Mouse (Mus musculus) cerebellum, postnatal 14 days (tissue): ENCODE data around the gene Csf3.

Experiments used
- DNase-seq, 2 experiments: peaks; one replicate each; pipeline ENCODE4 v3.0.0; 2021; ENCODE audit warnings: mixed read lengths in 2 of 2

Csf3 gene

GRCm38 (mm10) chr11:98697225-98697624 lies 3.8 kb upstream of the Csf3 start:
- DNase-seq = no peak

GRCm38 (mm10) chr11:98698849-98699640 lies 2.0 kb upstream of the Csf3 start:
- peak in 1 of 2 experiments; percentile 48 for DNase-seq

DNA sequence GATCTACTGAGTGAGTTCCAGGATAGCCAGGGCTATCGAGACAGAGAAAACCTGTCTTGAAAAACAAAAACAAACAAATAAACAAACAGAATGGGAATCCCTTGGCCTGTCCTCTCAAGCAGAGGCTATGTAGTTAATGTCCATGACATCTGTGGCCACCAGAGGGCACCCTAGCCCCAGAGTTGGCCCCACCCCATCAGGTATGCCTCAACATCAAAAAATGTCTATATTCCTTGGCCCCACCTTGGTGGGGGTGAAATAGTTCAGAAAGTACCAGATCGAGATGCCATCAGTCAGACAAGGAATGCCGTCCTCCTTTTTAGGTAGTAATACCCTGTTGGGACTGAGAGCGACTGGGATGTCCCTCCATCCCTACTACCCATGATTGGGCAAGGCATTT lies 1.2 kb upstream of the Csf3 start:
- peak; percentile 91 to 92 for DNase-seq

DNA sequence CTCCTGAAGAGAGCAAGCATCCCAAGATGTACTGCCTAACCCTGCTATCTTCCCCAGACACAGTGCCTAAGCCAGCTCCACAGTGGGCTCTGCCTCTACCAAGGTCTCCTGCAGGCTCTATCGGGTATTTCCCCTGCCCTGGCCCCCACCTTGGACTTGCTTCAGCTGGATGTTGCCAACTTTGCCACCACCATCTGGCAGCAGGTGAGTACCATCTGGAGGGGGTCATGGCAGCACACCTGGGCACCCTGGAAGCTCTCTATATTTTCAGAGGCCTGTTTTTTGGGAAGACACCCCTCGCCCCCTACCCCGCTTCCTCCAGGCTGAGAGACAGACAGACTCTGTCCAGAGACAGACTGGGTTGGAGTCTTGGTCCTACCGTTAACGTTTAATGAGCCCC lies 1.3 kb downstream of the Csf3 start:
- no peak for DNase-seq

GRCm38 (mm10) chr11:98705021-98705420 lies 4.0 kb downstream of the Csf3 start:
- no peak for DNase-seq

DNA sequence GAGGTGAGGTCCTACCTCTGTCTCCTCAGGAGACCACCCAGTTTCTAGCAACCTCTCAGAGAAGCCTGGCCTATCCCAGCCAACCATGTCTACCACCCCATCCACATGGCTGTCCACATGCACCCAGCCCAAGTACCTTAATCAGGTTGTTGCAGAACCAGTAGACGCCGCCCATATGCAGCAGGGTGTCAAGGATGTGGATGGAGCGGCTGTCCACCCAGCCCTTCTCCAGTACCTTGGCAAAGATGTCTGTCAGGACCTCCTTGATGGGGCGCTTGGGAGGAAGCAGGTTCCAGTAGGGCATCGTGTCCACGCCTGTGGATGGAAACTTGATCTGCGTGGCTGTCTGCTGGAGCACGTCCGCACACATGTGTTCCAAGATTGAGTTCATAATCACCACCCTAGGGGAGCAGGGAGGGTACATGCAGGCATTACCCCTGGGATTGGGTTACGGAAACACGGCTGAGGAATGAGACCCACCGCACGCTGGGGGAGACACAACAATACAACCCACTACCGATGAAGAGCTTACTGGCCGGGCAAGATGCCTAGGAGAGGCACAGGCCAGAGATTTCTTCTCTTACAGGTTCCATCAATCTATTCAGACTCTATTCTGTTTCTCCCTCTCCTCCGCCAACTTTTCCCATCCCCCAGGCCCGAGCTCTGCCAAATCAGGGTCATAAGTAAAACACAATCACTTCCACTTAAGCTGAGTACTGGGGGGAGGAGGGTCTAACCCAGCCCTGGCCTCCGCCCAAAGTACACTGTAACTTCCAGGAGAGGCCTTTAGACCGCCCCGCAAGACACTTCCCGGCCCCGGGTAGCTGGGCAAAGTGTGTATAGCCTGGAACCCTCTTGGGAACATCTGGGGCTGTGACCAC lies 6.6 kb downstream of the Csf3 start:
- no peak for DNase-seq

DNA sequence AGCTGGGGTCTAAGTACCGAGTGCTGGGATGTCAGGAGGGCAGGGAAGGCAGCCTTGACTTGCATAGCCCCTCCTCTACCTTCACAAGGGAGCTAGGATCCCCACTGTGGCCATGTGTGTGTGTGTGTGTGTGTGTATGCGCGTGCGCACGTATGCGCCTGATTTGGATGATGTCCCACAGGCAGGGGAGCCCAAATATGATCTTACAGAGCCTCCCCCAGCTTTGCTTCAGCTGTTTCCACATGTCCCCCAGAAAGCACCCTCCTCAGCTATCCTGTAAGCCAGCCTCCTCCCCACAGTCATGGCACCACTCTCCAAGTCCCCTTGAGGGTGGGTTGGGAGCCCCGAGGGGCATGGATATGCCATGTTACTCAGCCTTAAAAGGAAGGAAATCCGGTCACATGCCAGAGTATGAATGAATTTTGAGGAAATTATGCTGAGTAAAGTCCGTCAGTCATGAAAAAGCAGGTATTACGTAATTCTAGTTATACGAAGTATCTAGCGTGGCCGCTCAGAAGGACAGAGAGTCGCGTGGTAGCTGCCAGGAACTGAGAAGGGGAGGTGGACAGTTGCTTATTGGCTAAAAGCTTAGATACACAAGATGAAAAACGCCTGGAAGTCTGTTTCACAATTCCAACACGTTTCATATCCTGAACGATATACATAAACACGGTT lies 7.4 kb downstream of the Csf3 start:
- DNase-seq = no peak

GRCm38 (mm10) chr11:98709001-98709741 lies 8.1 kb downstream of the Csf3 start:
- no peak for DNase-seq

GRCm38 (mm10) chr11:98710416-98711045 lies 9.5 kb downstream of the Csf3 start:
- DNase-seq = peak; percentile 89 to 94

DNA sequence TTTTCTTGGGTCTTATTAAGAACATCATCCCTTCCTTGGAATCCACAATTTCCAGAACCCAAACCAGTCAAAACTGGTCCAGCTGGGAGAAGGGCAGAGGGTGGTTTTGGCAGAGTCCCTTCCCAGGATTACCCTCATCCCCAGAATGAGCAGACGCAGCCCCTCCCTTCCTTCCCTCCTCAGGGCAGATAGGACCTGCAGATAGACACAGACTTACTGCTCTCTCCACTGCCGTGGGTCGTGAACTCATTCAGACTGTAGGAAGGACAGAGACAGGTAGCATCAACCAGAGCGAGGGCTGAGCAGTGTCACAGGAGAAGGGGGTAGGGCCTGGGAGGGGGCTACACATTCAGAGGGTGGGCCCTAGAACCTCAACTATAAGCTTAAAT lies 10.0 kb downstream of the Csf3 start:
- DNase-seq = no peak

GRCm38 (mm10) chr11:98712009-98712408 lies 10.9 kb downstream of the Csf3 start:
- DNase-seq = peak; percentile 59 to 71

DNA sequence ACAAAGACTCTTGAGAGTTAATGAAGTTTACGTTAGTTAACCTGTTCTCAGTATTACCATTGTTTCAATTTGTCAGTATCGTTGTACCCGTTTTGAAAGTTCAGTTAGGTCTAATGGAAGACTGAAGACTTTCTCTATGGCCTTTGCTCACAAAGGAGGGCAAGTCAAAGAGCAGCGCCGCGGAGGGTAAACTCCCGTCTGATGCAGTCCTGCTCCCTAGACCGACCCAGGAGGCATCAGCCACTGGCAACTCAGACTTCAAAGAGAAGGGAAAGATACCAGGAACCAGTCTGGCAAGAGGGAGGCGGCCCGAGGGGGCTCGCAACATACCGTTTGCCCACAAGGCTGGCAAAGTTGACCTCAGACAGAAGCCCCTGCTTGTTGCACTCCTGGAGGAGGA lies 12.6 kb downstream of the Csf3 start:
- DNase-seq = no peak

DNA sequence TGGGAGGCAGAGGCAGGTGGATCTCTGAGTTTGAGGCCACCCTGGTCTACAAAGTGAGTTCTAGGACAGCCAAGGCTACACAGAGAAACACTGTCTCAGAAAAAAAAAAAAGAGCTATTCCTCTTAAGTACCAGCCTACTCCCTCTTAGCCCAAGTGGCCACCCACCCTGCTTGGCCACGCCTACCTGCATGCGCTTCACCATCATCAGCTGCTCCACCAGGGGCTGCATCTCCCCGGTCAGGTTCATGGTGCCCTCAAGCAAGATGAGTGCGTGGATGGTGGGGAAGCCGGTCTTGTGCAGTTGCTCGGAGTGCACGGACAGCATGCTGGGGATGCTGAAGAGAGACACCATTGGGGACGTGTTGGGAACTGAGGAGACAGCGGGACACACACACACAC lies 14.9 kb downstream of the Csf3 start:
- DNase-seq = no peak

- DNase-seq = peak; percentile 88 to 93
These were observed 16.8 kb downstream of the Csf3 start for GRCm38 (mm10) chr11:98717904-98718303.

- no peak for DNase-seq
These were observed 19.7 kb downstream of the Csf3 start for GRCm38 (mm10) chr11:98720756-98721155.

DNA sequence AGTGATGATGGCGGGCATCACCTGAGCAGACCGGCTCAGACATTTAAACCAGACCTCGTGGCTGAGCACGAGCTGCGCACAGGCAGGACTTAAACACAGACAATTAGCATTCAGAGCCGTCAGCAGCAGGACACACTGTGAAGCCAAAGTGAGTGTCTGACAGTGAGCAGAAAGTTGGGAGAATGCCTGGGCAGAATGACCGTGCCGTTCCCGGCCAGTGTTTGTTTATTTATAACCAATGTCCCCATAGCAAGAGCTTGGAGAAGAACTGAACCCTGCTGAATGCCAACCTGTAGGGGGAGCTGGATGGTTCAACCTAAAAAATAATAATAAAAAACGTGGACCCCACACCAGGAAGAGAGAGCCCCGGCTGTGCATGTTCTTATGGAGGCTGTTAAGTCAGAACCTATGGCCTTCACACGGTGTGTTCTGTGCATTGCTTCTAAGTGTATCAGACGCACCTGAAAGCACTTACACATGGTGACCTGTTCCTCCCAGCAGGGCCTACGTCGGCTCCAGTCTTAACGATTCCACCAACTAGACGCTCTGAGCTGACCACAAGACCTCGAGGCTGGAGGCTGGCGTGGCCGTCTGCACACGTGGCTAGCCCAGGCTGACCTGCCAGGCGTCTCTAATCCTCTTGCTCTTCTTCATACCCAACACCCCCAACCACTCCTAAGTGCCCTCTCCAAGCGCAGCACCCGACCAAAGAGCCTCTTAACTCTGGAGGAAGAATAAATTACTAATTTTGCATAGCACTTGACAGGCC lies 20.6 kb downstream of the Csf3 start:
- peak; percentile 73 to 79 for DNase-seq

DNA sequence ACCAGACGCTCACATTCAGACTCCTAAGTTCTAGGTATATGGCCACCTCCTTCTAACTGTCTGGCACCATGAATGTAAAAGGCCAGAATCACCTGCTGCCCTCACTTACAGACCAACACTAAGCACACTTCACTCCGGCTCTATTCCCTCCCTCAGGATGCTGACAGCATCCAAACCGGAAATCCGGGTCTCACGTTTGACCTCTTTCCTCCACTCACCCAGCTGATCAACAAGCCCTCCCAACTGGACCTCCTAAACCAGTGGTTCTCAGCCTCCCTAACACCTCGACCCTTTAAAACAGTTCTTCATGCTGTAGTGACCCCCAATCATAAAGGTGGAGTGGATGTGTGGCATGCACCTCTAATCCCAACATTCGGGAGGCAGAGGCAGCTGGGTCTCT lies 22.0 kb downstream of the Csf3 start:
- DNase-seq = no peak

DNA sequence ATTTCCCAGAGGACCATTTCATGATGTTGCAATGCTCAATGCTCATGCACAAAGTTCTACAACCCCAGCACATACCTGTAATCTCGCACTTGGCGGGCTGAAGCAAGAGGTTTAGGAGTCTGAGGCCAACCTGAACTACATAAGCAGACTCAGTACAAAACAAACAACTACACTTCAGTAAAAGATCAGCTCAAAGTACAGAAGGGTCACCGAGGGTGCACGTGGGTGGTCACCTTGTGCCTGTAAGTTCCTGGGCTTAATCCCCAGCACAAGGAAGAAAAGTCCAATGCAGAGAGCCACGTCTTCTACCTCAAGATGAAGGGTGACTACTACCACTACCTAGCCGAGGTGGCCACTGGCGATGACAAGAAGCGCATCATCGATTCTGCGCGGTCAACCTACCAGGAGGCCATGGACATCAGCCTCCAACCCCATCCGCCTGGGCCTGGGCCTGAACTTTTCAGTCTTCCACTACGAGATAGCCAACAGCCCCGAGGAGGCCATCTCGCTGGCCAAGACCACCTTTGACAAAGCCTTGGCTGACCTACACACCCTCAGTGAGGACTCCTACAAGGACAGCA lies 25.0 kb downstream of the Csf3 start:
- no peak for DNase-seq

DNA sequence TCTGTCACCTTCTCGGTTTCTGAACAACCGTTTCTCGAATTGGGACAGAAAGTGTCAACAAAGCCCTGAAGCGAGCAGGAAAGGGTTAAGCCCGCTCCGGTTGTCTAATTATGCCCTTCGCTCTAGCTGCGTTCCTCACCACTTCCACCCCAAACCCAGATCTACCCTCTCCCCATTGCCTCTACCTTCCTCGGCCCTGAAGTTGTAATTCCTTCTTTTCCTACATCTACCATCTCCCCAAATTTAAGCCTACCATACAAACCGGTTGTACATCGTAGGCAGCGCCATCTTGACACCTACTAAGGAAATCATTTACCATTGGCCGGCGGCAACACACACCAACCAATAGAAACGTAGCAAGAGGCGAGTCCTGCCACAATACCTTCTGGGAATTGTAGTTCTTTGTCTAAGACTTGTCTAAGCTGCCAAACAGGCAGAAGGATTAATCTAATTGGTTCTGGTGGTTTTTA lies 28.1 kb downstream of the Csf3 start, which contains the start of gene Med24:
Med24 (minus strand) TSS at position 317 of the 470 bp plus-strand sequence.
- DNase-seq = peak; percentile 85 to 90

GRCm38 (mm10) chr11:98730727-98731126 lies 29.7 kb downstream of the Csf3 start:
- DNase-seq = no peak

DNA sequence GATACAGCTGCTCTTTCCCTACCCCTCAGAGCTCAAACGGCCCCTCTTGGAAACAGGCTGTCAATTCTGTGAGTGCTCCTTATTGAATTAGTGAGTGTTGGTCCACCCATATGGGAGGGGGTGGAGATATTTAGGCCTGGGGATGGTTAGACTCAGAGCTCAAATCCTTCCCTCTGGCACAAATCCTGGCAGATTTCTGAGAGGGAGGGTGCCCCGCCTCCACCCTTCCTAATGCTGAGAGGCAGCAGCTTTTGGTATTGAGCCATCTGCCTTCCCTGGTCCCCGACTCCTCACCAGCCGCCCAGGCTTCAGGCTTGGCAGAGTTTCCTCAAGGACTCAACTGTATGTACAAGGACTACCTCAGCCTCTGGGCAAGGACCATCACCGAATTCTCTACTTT lies 30.1 kb downstream of the Csf3 start:
- peak; percentile 86 to 89 for DNase-seq
